Mouse (Mus musculus): ENCODE measurements around the gene Fthl17e. TPM values are rescaled to one million over a fixed set of nuclear protein-coding genes. Genes with fewer than 3 reads are reported as not detected.
"Not testable (repeated sequence)": the region's sequence is repeated elsewhere in the genome, so short reads cannot be mapped to it uniquely, and the experiment has no call there.

The Fthl17e gene
- not detected in 2 replicates for polyA plus RNA-seq (2012)

GRCm38 (mm10) chrX:9033193-9033592 lies at the start of gene Fthl17e:
Fthl17e (plus strand) TSS chrX:9033493.
- TF ChIP-seq GATA1 (IDR thresholded peaks at IDR 0.05; ENCODE audit: low read length): not testable (repeated sequence)

- not testable (repeated sequence) for TF ChIP-seq GATA1 (IDR thresholded peaks at IDR 0.05; ENCODE audit: low read length)
Measured at GRCm38 (mm10) chrX:8986655-8987054, 46.6 kb upstream of the Fthl17e start, which contains the start of gene Fthl17d. Fthl17d (minus strand) TSS chrX:8986755.

- no peak for TF ChIP-seq GATA1 (IDR thresholded peaks at IDR 0.05; ENCODE audit: low read length)
Measured at GRCm38 (mm10) chrX:9016079-9016478, 17.2 kb upstream of the Fthl17e start.

- no peak for TF ChIP-seq GATA1 (IDR thresholded peaks at IDR 0.05; ENCODE audit: low read length)
Measured at GRCm38 (mm10) chrX:9019481-9019880, 13.8 kb upstream of the Fthl17e start.

GRCm38 (mm10) chrX:9062101-9062500 lies 28.8 kb downstream of the Fthl17e start:
- TF ChIP-seq GATA1 (IDR thresholded peaks at IDR 0.05; ENCODE audit: low read length): no peak

GRCm38 (mm10) chrX:9062715-9063114 lies 29.4 kb downstream of the Fthl17e start, which contains the start of gene Fthl17f:
Fthl17f (plus strand) TSS chrX:9063015.
- TF ChIP-seq GATA1 (IDR thresholded peaks at IDR 0.05; ENCODE audit: low read length): not testable (repeated sequence)

Other genes starting within 250 kb of the Fthl17e start
- gene Ssxb5, start 229.8 kb upstream of the Fthl17e start, polyA plus RNA-seq (2012): not detected in 2 replicates
- gene Gm6592, start 189.5 kb upstream of the Fthl17e start, polyA plus RNA-seq (2012): not detected in 2 replicates
- 0.22 and 0.23 TPM in 2 replicates for gene Gm5751, start 159.2 kb upstream of the Fthl17e start, polyA plus RNA-seq (2012)
- 0.31 and 0.57 TPM in 2 replicates for gene B630019K06Rik, start 141.1 kb upstream of the Fthl17e start, polyA plus RNA-seq (2012)
- gene Fthl17b, start 70.5 kb upstream of the Fthl17e start, polyA plus RNA-seq (2012): not detected in 2 replicates
- not detected in 2 replicates for gene Fthl17c, start 56.9 kb upstream of the Fthl17e start, polyA plus RNA-seq (2012)
- gene Fthl17d, start 46.7 kb upstream of the Fthl17e start, polyA plus RNA-seq (2012): not detected in 2 replicates
- gene Fthl17f, start 29.5 kb downstream of the Fthl17e start, polyA plus RNA-seq (2012): not detected in 2 replicates
- gene 4930402K13Rik, start 71.1 kb downstream of the Fthl17e start, polyA plus RNA-seq (2012): not detected in 2 replicates
- gene Lancl3, start 166.4 kb downstream of the Fthl17e start, polyA plus RNA-seq (2012): not detected in 2 replicates
- not detected in 2 replicates for gene Gm14862, start 223.4 kb downstream of the Fthl17e start, polyA plus RNA-seq (2012)
- gene Xk, start 239.3 kb downstream of the Fthl17e start, polyA plus RNA-seq (2012): 24.2 TPM in 2 replicates